Mouse (Mus musculus): ENCODE measurements around the gene Tmem150c.

- TF ChIP-seq CTCF (IDR thresholded peaks at IDR 0.05) (no peak), POLR2A (IDR thresholded peaks at IDR 0.05; ENCODE audit: insufficient read depth, low read depth, low read length) (no peak)
Observed at GRCm38 (mm10) chr5:100155646-100156045, 4.0 kb downstream of the Tmem150c start.

Data from heart, adult 2 months (tissue).